ENCODE assay signal across 19 mouse cellular contexts in genomic region chr8:107117019-107117418, GRCm38 (mm10). TPM values are rescaled to one million over a fixed set of nuclear protein-coding genes. Genes with fewer than 3 reads are reported as not detected.
DNase-seq lines count a peak whose midpoint lies in the region; ATAC-seq and TF ChIP-seq lines count a peak whose summit lies in the region.
"Had no signal": no experiment of that assay in that cellular context is flagged by ENCODE, and none has a peak within 500 bp of the region (broad histone marks: within the 10 kb centered on the region; RNA-seq: fewer than 3 reads in every experiment).

No protein-coding gene starts in this region.

- H3K4me3 ChIP-seq in liver, embryonic 16.5 days (ENCODE audit: low read depth, low read length), result no peak overlapping the region
- H3K4me3 ChIP-seq in liver, embryonic 11.5 days (ENCODE audit: low read depth, low read length), result no peak overlapping the region
- H3K4me3 ChIP-seq in lung, embryonic 14.5 days (ENCODE audit: low read depth, low read length), result no peak overlapping the region
- no peak overlapping the region for H3K4me3 ChIP-seq in stomach, postnatal 0 days (ENCODE audit: low read depth, low read length)
- H3K4me3 ChIP-seq in layer of hippocampus, adult 2 months, result no peak overlapping the region
- H3K4me3 ChIP-seq: midbrain, embryonic 12.5 days; neural tube, embryonic 12.5 days had no signal

- no peak for TF ChIP-seq CTCF in lung, embryonic 14.5 days (IDR thresholded peaks at IDR 0.05; ENCODE audit: low read depth)
- no peak for TF ChIP-seq CTCF in stomach, postnatal 0 days (IDR thresholded peaks at IDR 0.05; ENCODE audit: low read depth)
- TF ChIP-seq CTCF in layer of hippocampus, adult 2 months (conservative IDR thresholded peaks at IDR 0.05), result no peak

- ATAC-seq in liver, embryonic 16.5 days (ENCODE audit: low read depth), result 0 out of 2 replicates have a peak, but pooled peaks have one; percentile 51
- no peak for ATAC-seq in liver, embryonic 11.5 days (replicated peaks; ENCODE audit: low FRiP score)
- no peak for ATAC-seq in lung, embryonic 14.5 days (ENCODE audit: insufficient read depth)
- peak; percentile 84 for ATAC-seq in stomach, postnatal 0 days (ENCODE audit: low FRiP score, low TSS enrichment)
- no peak for ATAC-seq in erythroid progenitor cell, adult 5-6 weeks (replicated peaks; ENCODE audit: low FRiP score, poor library complexity, severe bottlenecking)
- ATAC-seq: forebrain, embryonic 14.5 days had no signal

- H3K27me3 ChIP-seq in liver, embryonic 16.5 days (ENCODE audit: control insufficient read depth, insufficient read depth, low read depth, low read length), result no peaks in the 10 kb centered on the region
- no peaks in the 10 kb centered on the region for H3K27me3 ChIP-seq in liver, embryonic 11.5 days (replicated peaks; ENCODE audit: control insufficient read depth, insufficient read depth, low read length)
- no peaks in the 10 kb centered on the region for H3K27me3 ChIP-seq in lung, embryonic 14.5 days (ENCODE audit: insufficient read depth, low read length)
- H3K27me3 ChIP-seq in stomach, postnatal 0 days (ENCODE audit: control insufficient read depth, insufficient read depth, low read length), result no peaks in the 10 kb centered on the region
- H3K27me3 ChIP-seq: midbrain, embryonic 12.5 days; neural tube, embryonic 12.5 days had no signal

- 53% methylated on average over 2 of the region's 2 CpGs for WGBS in liver, embryonic 16.5 days (ENCODE audit: insufficient replicate concordance)
- 47% methylated on average over 2 of the region's 2 CpGs for WGBS in liver, embryonic 11.5 days
- WGBS in lung, embryonic 14.5 days, result 40% methylated on average over 2 of the region's 2 CpGs
- WGBS in stomach, postnatal 0 days, result 12% methylated on average over 2 of the region's 2 CpGs

- no peak overlapping the region for H3K4me2 ChIP-seq in liver, embryonic 16.5 days (ENCODE audit: low read depth, low read length)
- H3K4me2 ChIP-seq in liver, embryonic 11.5 days, result no peak overlapping the region
- H3K4me2 ChIP-seq in lung, embryonic 14.5 days, result no peak overlapping the region
- H3K4me2 ChIP-seq in stomach, postnatal 0 days (replicated peaks; ENCODE audit: low read depth), result no peak overlapping the region
- H3K4me2 ChIP-seq: midbrain, embryonic 12.5 days; neural tube, embryonic 12.5 days had no signal

- no peaks in the 10 kb centered on the region for H3K9me3 ChIP-seq in liver, embryonic 16.5 days (replicated peaks; ENCODE audit: control insufficient read depth, low read length)
- no peaks in the 10 kb centered on the region for H3K9me3 ChIP-seq in liver, embryonic 11.5 days (ENCODE audit: control insufficient read depth, low read length)
- no peaks in the 10 kb centered on the region for H3K9me3 ChIP-seq in lung, embryonic 14.5 days (ENCODE audit: low read depth, low read length)
- H3K9me3 ChIP-seq in stomach, postnatal 0 days (ENCODE audit: control insufficient read depth, low read length), result no peaks in the 10 kb centered on the region
- H3K9me3 ChIP-seq: midbrain, embryonic 12.5 days; neural tube, embryonic 12.5 days had no signal

- intact Hi-C loops in left cerebral cortex, postnatal 25 days (cut with DNase I), result loop anchor here (5.0 to 10.0 kb wide), 2 partner anchors 58 to 305 kb away; no protein-coding TSS in a partner anchor

- DNase-seq in liver, embryonic 11.5 days (ENCODE audit: low spot score), result no peak
- DNase-seq in kidney, adult 9 months, result peak; percentile 94
- DNase-seq in lung, embryonic 14.5 days, result peak; percentile 55
- DNase-seq in stomach, postnatal 0 days (ENCODE audit: low spot score), result peak; percentile 68
- no peak for DNase-seq in layer of hippocampus, adult 2 months (ENCODE audit: low spot score in 2 of 2)
- DNase-seq in left cerebral cortex, postnatal 25 days (ENCODE audit: low spot score in 2 of 2), result no peak
- DNase-seq: cerebellum, adult 11 months; gastrocnemius, postnatal 36 days; heart, postnatal 14 days; retina, postnatal 1 day had no signal

- no peak for TF ChIP-seq EP300 in stomach, postnatal 0 days (optimal IDR thresholded peaks at IDR 0.05)

- no peak overlapping the region for H3K27ac ChIP-seq in liver, embryonic 16.5 days (ENCODE audit: low read length)
- H3K27ac ChIP-seq in liver, embryonic 11.5 days (ENCODE audit: low read depth, low read length), result no peak overlapping the region
- no peak overlapping the region for H3K27ac ChIP-seq in lung, embryonic 14.5 days (ENCODE audit: low read depth)
- H3K27ac ChIP-seq in stomach, postnatal 0 days (replicated peaks), result no peak overlapping the region
- H3K27ac ChIP-seq in layer of hippocampus, adult 2 months, result no peak overlapping the region
- H3K27ac ChIP-seq: midbrain, embryonic 12.5 days; neural tube, embryonic 12.5 days had no signal

- H3K4me1 ChIP-seq in liver, embryonic 16.5 days (ENCODE audit: control insufficient read depth, low read depth, low read length), result no peaks in the 10 kb centered on the region; the same call in 1 of the 2 replicates
- H3K4me1 ChIP-seq in liver, embryonic 11.5 days (replicated peaks; ENCODE audit: control insufficient read depth, insufficient read depth, low read length), result peaks cover 11% of the 10 kb centered on the region
- H3K4me1 ChIP-seq in lung, embryonic 14.5 days (ENCODE audit: insufficient read depth), result peaks cover 15% of the 10 kb centered on the region
- no peaks in the 10 kb centered on the region for H3K4me1 ChIP-seq in stomach, postnatal 0 days (replicated peaks; ENCODE audit: control insufficient read depth, insufficient read depth)
- H3K4me1 ChIP-seq: neural tube, embryonic 12.5 days had no signal

- H3K9ac ChIP-seq in liver, embryonic 16.5 days (ENCODE audit: low read depth, low read length), result no peak overlapping the region
- H3K9ac ChIP-seq in liver, embryonic 11.5 days (ENCODE audit: low read depth, low read length), result no peak overlapping the region
- H3K9ac ChIP-seq in lung, embryonic 14.5 days, result no peak overlapping the region
- H3K9ac ChIP-seq in stomach, postnatal 0 days (ENCODE audit: low read length), result no peak overlapping the region
- H3K9ac ChIP-seq: midbrain, embryonic 12.5 days; neural tube, embryonic 12.5 days had no signal

- H3K36me3 ChIP-seq in liver, embryonic 16.5 days (ENCODE audit: control insufficient read depth, insufficient read depth), result no peaks in the 10 kb centered on the region
- no peaks in the 10 kb centered on the region for H3K36me3 ChIP-seq in liver, embryonic 11.5 days (ENCODE audit: control insufficient read depth, insufficient read depth, low read length)
- no peaks in the 10 kb centered on the region for H3K36me3 ChIP-seq in lung, embryonic 14.5 days (ENCODE audit: insufficient read depth)
- no peaks in the 10 kb centered on the region for H3K36me3 ChIP-seq in stomach, postnatal 0 days (ENCODE audit: control insufficient read depth, insufficient read depth, low read length)
- H3K36me3 ChIP-seq: midbrain, embryonic 12.5 days; neural tube, embryonic 12.5 days had no signal

RNA-seq across cellular contexts. Expression of gene Terf2, which starts 20.7 kb away (rescaled TPM):
- polyA plus RNA-seq in liver, embryonic 16.5 days (2015; fragmentation: Nextera tagmentation; extraction: Ambion mirVana), result 5.5 and 6.0 TPM in 2 replicates
- 8.7 and 11.3 TPM in 2 replicates for polyA plus RNA-seq in liver, embryonic 11.5 days (2014; fragmentation: Nextera tagmentation; extraction: Ambion mirVana)
- polyA plus RNA-seq in lung, embryonic 14.5 days (2014; fragmentation: Nextera tagmentation; extraction: Ambion mirVana), result 13.7 and 14.7 TPM in 2 replicates
- 12.1 and 12.7 TPM in 2 replicates for polyA plus RNA-seq in stomach, postnatal 0 days (2015; fragmentation: Nextera tagmentation; extraction: Ambion mirVana)
- total RNA-seq in erythroid progenitor cell, adult 5-6 weeks (2015; ENCODE audit: low replicate concordance), result 28.1 and 33.5 TPM in 2 replicates
- 22.2 and 30.9 TPM in 2 replicates for total RNA-seq in erythroid progenitor cell, adult 5-6 weeks (2017; ENCODE audit: low replicate concordance)
- total RNA-seq in layer of hippocampus, adult 2 months (2021), result 10 to 100 TPM; 32.7 to 39.2 TPM
- 10 to 100 TPM; 33.8 to 35.0 TPM for total RNA-seq in left cerebral cortex, postnatal 25 days (2021)

RNA-seq across cellular contexts. Expression of gene Cyb5b, which starts 33.4 kb away (rescaled TPM):
- 23.0 and 25.2 TPM in 2 replicates for polyA plus RNA-seq in liver, embryonic 16.5 days (2015; fragmentation: Nextera tagmentation; extraction: Ambion mirVana)
- 77.1 and 85.4 TPM in 2 replicates for polyA plus RNA-seq in liver, embryonic 11.5 days (2014; fragmentation: Nextera tagmentation; extraction: Ambion mirVana)
- 115 and 117 TPM in 2 replicates for polyA plus RNA-seq in lung, embryonic 14.5 days (2014; fragmentation: Nextera tagmentation; extraction: Ambion mirVana)
- 52.6 and 52.9 TPM in 2 replicates for polyA plus RNA-seq in stomach, postnatal 0 days (2015; fragmentation: Nextera tagmentation; extraction: Ambion mirVana)
- total RNA-seq in erythroid progenitor cell, adult 5-6 weeks (2015; ENCODE audit: low replicate concordance), result 16.8 and 19.5 TPM in 2 replicates
- total RNA-seq in erythroid progenitor cell, adult 5-6 weeks (2017; ENCODE audit: low replicate concordance), result 6.8 and 7.4 TPM in 2 replicates
- 100 to 1,000 TPM; 103 to 104 TPM for total RNA-seq in layer of hippocampus, adult 2 months (2021)
- 10 to 100 TPM; 87.1 to 89.4 TPM for total RNA-seq in left cerebral cortex, postnatal 25 days (2021)

RNA-seq across cellular contexts. Expression of gene Tmed6, which starts 51.6 kb away (rescaled TPM):
- 3.9 and 4.2 TPM in 2 replicates for polyA plus RNA-seq in liver, embryonic 16.5 days (2015; fragmentation: Nextera tagmentation; extraction: Ambion mirVana)
- 4.8 and 5.9 TPM in 2 replicates for polyA plus RNA-seq in liver, embryonic 11.5 days (2014; fragmentation: Nextera tagmentation; extraction: Ambion mirVana)
- polyA plus RNA-seq in lung, embryonic 14.5 days (2014; fragmentation: Nextera tagmentation; extraction: Ambion mirVana), result 1.1 and 2.9 TPM in 2 replicates
- 79.6 and 81.7 TPM in 2 replicates for polyA plus RNA-seq in stomach, postnatal 0 days (2015; fragmentation: Nextera tagmentation; extraction: Ambion mirVana)
- total RNA-seq in erythroid progenitor cell, adult 5-6 weeks (2015; ENCODE audit: low replicate concordance), result not detected in 2 replicates
- not detected in 2 replicates for total RNA-seq in erythroid progenitor cell, adult 5-6 weeks (2017; ENCODE audit: low replicate concordance)
- total RNA-seq in layer of hippocampus, adult 2 months (2021), result under 1 TPM in 1 of 2 experiments, not detected in 1; 0.42 TPM
- total RNA-seq in left cerebral cortex, postnatal 25 days (2021), result not detected
- total RNA-seq: adrenal gland, postnatal 36 days; gastrocnemius, postnatal 36 days; heart, postnatal 14 days; layer of hippocampus, postnatal 14 days had no signal
- polyA plus RNA-seq: embryonic facial prominence, embryonic 11.5 days; forebrain, embryonic 14.5 days; limb, embryonic 14.5 days; midbrain, embryonic 12.5 days; neural tube, embryonic 12.5 days had no signal

Comparison
In these comparisons a context has a peak if more than half of its experiments do, and no peak if none do; other contexts are left out.
1. ATAC-seq: peak in liver, embryonic 16.5 days (single experiment) and stomach, postnatal 0 days (single experiment); none in liver, embryonic 11.5 days (single experiment), lung, embryonic 14.5 days (single experiment) and erythroid progenitor cell, adult 5-6 weeks (single experiment).
2. DNase-seq: peak in kidney, adult 9 months (single experiment), lung, embryonic 14.5 days (single experiment) and stomach, postnatal 0 days (single experiment); none in liver, embryonic 11.5 days (single experiment), layer of hippocampus, adult 2 months (0 of 2) and left cerebral cortex, postnatal 25 days (0 of 2).
3. RNA of gene Tmed6, which starts 51.6 kb away (polyA plus RNA-seq): 79.6 to 81.7 TPM in stomach, postnatal 0 days; 4.8 to 5.9 TPM in liver, embryonic 11.5 days, 3.9 to 4.2 TPM in liver, embryonic 16.5 days and 1.1 to 2.9 TPM in lung, embryonic 14.5 days; every median in the first group is over 10 times any median in the second.